In genomic region chr7:6126690-6127448, GRCm38 (mm10) we compare ENCODE assay signal across 7 mouse cellular contexts. TPM values are rescaled to one million over a fixed set of nuclear protein-coding genes. Genes with fewer than 3 reads are reported as not detected.
A peak's percentile ranks its signal among the peaks of the same experiment; 100 is the strongest.
DNase-seq lines count a peak whose midpoint lies in the region; ATAC-seq and TF ChIP-seq lines count a peak whose summit lies in the region.

No protein-coding gene starts in this region.

- H3K9ac ChIP-seq in limb, embryonic 11.5 days (ENCODE audit: low read length), result no peak overlapping the region
- H3K9ac ChIP-seq in midbrain, embryonic 15.5 days, result peak overlapping the region; percentile 34; the same call in 1 of the 2 replicates

- peak; percentile 75 for DNase-seq in adrenal gland, adult 8-10 months
- DNase-seq in embryo, embryonic 9.5 days (ENCODE audit: extremely low spot score), result peak; percentile 49
- DNase-seq in heart, adult 18-20 months, result peak; percentile 80 to 89
- DNase-seq in kidney, adult 2 months, result peak; percentile 89
- DNase-seq in limb, embryonic 11.5 days (ENCODE audit: low spot score), result peak; percentile 71
- peak; percentile 29 to 70 for DNase-seq in spleen, adult 18-20 months

- H3K4me2 ChIP-seq in limb, embryonic 11.5 days (ENCODE audit: low read depth, severe bottlenecking), result no peak overlapping the region
- no peak overlapping the region for H3K4me2 ChIP-seq in midbrain, embryonic 15.5 days

- no peaks in the 10 kb centered on the region for H3K36me3 ChIP-seq in kidney, adult 2 months (ENCODE audit: control insufficient read depth, insufficient read depth, low read length)
- H3K36me3 ChIP-seq in limb, embryonic 11.5 days (ENCODE audit: control insufficient read depth, insufficient read depth, low read length), result peaks cover 1% of the 10 kb centered on the region
- peaks cover 3% of the 10 kb centered on the region for H3K36me3 ChIP-seq in midbrain, embryonic 15.5 days (replicated peaks)

- TF ChIP-seq CTCF in kidney, adult 2 months (conservative IDR thresholded peaks at IDR 0.05; ENCODE audit: insufficient read depth, insufficient read length, low read depth, low read length), result peak; percentile 92

- H3K27me3 ChIP-seq in kidney, adult 2 months (replicated peaks; ENCODE audit: control insufficient read depth, insufficient read depth, low read length), result no peaks in the 10 kb centered on the region
- H3K27me3 ChIP-seq in limb, embryonic 11.5 days (ENCODE audit: control insufficient read depth, insufficient read depth, low read length), result no peaks in the 10 kb centered on the region
- H3K27me3 ChIP-seq in midbrain, embryonic 15.5 days (replicated peaks), result no peaks in the 10 kb centered on the region

- no peak overlapping the region for H3K27ac ChIP-seq in kidney, adult 2 months (ENCODE audit: insufficient read depth, low read depth, low read length)
- no peak overlapping the region for H3K27ac ChIP-seq in limb, embryonic 11.5 days (replicated peaks; ENCODE audit: low read depth, low read length)
- peak overlapping the region; percentile 67 for H3K27ac ChIP-seq in midbrain, embryonic 15.5 days

- peaks cover 2% of the 10 kb centered on the region; the same call in 1 of the 2 replicates for H3K9me3 ChIP-seq in limb, embryonic 11.5 days (ENCODE audit: control insufficient read depth, low read length)
- H3K9me3 ChIP-seq in midbrain, embryonic 15.5 days, result no peaks in the 10 kb centered on the region

- TF ChIP-seq POLR2A in kidney, adult 2 months (IDR thresholded peaks at IDR 0.05; ENCODE audit: low read depth, low read length), result no peak

- 32% methylated on average over 7 of the region's 7 CpGs for WGBS in kidney, adult 2 months
- WGBS in limb, embryonic 11.5 days, result 42% methylated on average over 7 of the region's 7 CpGs
- whole genome bisulfite sequencing in midbrain, embryonic 15.5 days, result 34% methylated on average over 7 of the region's 7 CpGs

- no peaks in the 10 kb centered on the region for H3K4me1 ChIP-seq in kidney, adult 2 months (ENCODE audit: control insufficient read depth, insufficient read depth, low read length)
- no peaks in the 10 kb centered on the region for H3K4me1 ChIP-seq in limb, embryonic 11.5 days (ENCODE audit: control insufficient read depth, insufficient read depth, low read length)
- H3K4me1 ChIP-seq in midbrain, embryonic 15.5 days, result peaks cover 5% of the 10 kb centered on the region; the same call in 1 of the 2 replicates

- no peak overlapping the region for H3K4me3 ChIP-seq in kidney, adult 2 months (ENCODE audit: insufficient read depth, low read depth, low read length)
- no peak overlapping the region for H3K4me3 ChIP-seq in limb, embryonic 11.5 days (ENCODE audit: low read depth, low read length)
- no peak overlapping the region for H3K4me3 ChIP-seq in midbrain, embryonic 15.5 days

- ATAC-seq in limb, embryonic 11.5 days (ENCODE audit: insufficient number of reproducible peaks, low FRiP score, low TSS enrichment, low read depth), result peak; percentile 40
- peak; percentile 78 for ATAC-seq in midbrain, embryonic 15.5 days (replicated peaks)

RNA-seq across cellular contexts. Expression of gene Zfp787, which starts 28.9 kb away (rescaled TPM):
- total RNA-seq in adrenal gland, adult 8-10 months (2022), result 10 to 100 TPM; 42.8 to 60.3 (median 58.4) TPM
- total RNA-seq in heart, adult 18-20 months (2021), result 10 to 100 TPM; 31.3 to 32.3 TPM
- 54.2 and 66.1 TPM in 2 replicates for polyA plus RNA-seq in kidney, adult 2 months (2012; rRNA removed)
- 13.2 and 14.7 TPM in 2 replicates for polyA plus RNA-seq in limb, embryonic 11.5 days (2014; fragmentation: Nextera tagmentation; extraction: Ambion mirVana)
- 26.3 and 28.1 TPM in 2 replicates for polyA plus RNA-seq in midbrain, embryonic 15.5 days (2015; fragmentation: Nextera tagmentation; extraction: Ambion mirVana)

RNA-seq across cellular contexts. Expression of gene Zfp444, which starts 45.2 kb away (rescaled TPM):
- total RNA-seq in adrenal gland, adult 8-10 months (2022), result 10 to 100 TPM; 33.7 to 39.7 (median 35.2) TPM
- total RNA-seq in heart, adult 18-20 months (2021), result 10 to 100 TPM; 12.3 to 13.6 TPM
- 47.1 and 65.2 TPM in 2 replicates for polyA plus RNA-seq in kidney, adult 2 months (2012; rRNA removed)
- polyA plus RNA-seq in limb, embryonic 11.5 days (2014; fragmentation: Nextera tagmentation; extraction: Ambion mirVana), result 71.6 and 79.7 TPM in 2 replicates
- polyA plus RNA-seq in midbrain, embryonic 15.5 days (2015; fragmentation: Nextera tagmentation; extraction: Ambion mirVana), result 102 TPM in 2 replicates
